Mouse (Mus musculus) megakaryocyte, embryonic 14.5 days (primary cell): Measurements from ENCODE around the gene Slc2a4.

ENCODE experiments used
- FLI1 ChIP-seq: IDR thresholded peaks from 2 replicates; pipeline ENCODE4 v1.6.1; 2012; ENCODE audit warnings: low read length, inconsistent platforms, mixed read lengths
- GATA1 ChIP-seq: IDR thresholded peaks from 3 replicates; pipeline ENCODE4 v1.6.1; 2012; ENCODE audit warnings: mixed read lengths, low read length, inconsistent platforms, borderline replicate concordance

DNA sequence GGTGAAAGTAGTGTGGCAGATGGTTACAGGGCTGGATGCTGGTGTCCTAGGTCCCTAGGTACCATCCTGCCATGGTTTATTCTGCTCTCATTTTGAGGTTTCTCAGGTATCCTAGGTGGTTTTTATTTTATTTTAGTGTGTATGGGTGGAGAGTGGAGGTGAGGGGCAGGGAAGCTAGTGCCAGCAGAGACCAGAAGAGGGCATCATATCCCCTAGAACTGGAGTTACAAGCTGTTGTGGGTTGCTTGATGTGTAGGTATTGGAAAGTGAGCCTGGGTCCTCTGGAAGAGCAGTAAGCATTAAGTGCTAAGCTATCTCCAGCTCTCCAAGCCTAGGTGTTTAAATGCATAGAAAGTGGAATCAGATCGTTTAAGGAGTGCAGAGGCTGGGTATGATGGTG is 4.3 kb upstream of the Slc2a4 start:
- TF ChIP-seq GATA1 = no peak
- TF ChIP-seq FLI1 = no peak
